Mouse (Mus musculus) 416B (cell line): Measurements from ENCODE around the gene Palm3.

ENCODE experiments used
- DNase-seq: peaks from one replicate; pipeline ENCODE4 v3.0.0; 2011; ENCODE audit warnings: low read depth

The Palm3 gene

GRCm38 (mm10) chr8:84023631-84024030 lies 2.4 kb downstream of the Palm3 start:
- DNase-seq = no peak

GRCm38 (mm10) chr8:84024171-84024570 lies 2.9 kb downstream of the Palm3 start:
- DNase-seq = peak; percentile 55

- no peak for DNase-seq
These were observed 4.6 kb downstream of the Palm3 start for GRCm38 (mm10) chr8:84025863-84026262.

GRCm38 (mm10) chr8:84027449-84027848 lies 6.2 kb downstream of the Palm3 start:
- DNase-seq = no peak

GRCm38 (mm10) chr8:84029272-84029671 lies 8.0 kb downstream of the Palm3 start:
- peak; percentile 53 for DNase-seq

GRCm38 (mm10) chr8:84032777-84033176 lies 11.5 kb downstream of the Palm3 start:
- DNase-seq = no peak

GRCm38 (mm10) chr8:84038015-84038414 lies 16.7 kb downstream of the Palm3 start:
- DNase-seq = no peak

GRCm38 (mm10) chr8:84039050-84039449 lies 17.8 kb downstream of the Palm3 start:
- DNase-seq = peak; percentile 80

- DNase-seq = peak; percentile 58
These were observed 21.0 kb downstream of the Palm3 start, which contains the start of gene Il27ra for GRCm38 (mm10) chr8:84042066-84042947. TSS of gene Il27ra (minus strand) at chr8:84042589.

- no peak for DNase-seq
These were observed 21.7 kb downstream of the Palm3 start for GRCm38 (mm10) chr8:84042948-84043342.

- no peak for DNase-seq
These were observed 22.8 kb downstream of the Palm3 start for GRCm38 (mm10) chr8:84044103-84044502.

GRCm38 (mm10) chr8:84044900-84045299 lies 23.6 kb downstream of the Palm3 start, which contains the start of gene Rln3:
TSS of gene Rln3 (minus strand) at chr8:84045000.
- no peak for DNase-seq

GRCm38 (mm10) chr8:84046505-84046904 lies 25.2 kb downstream of the Palm3 start:
- no peak for DNase-seq

- DNase-seq = no peak
These were observed 26.9 kb downstream of the Palm3 start for GRCm38 (mm10) chr8:84048171-84048570.

- DNase-seq = peak; percentile 81
These were observed 31.5 kb downstream of the Palm3 start for GRCm38 (mm10) chr8:84052746-84053145.

GRCm38 (mm10) chr8:84053229-84053628 lies 32.0 kb downstream of the Palm3 start:
- no peak for DNase-seq

- DNase-seq = no peak
These were observed 36.6 kb downstream of the Palm3 start for GRCm38 (mm10) chr8:84057827-84058226.

- peak; percentile 36 for DNase-seq
These were observed 38.0 kb downstream of the Palm3 start for GRCm38 (mm10) chr8:84059226-84059625.

- DNase-seq = no peak
These were observed 39.0 kb downstream of the Palm3 start for GRCm38 (mm10) chr8:84060245-84060644.

- DNase-seq = peak; percentile 83
These were observed 42.8 kb downstream of the Palm3 start for GRCm38 (mm10) chr8:84063861-84064610.

- DNase-seq = no peak
These were observed 43.8 kb downstream of the Palm3 start, which contains the start of gene Gm10643 for GRCm38 (mm10) chr8:84065037-84065436. TSS of gene Gm10643 (minus strand) at chr8:84065137.

GRCm38 (mm10) chr8:84065457-84066072 lies 44.3 kb downstream of the Palm3 start:
- DNase-seq = no peak
